Comparison of ENCODE assay signal across 30 mouse cellular contexts in the genomic region with DNA sequence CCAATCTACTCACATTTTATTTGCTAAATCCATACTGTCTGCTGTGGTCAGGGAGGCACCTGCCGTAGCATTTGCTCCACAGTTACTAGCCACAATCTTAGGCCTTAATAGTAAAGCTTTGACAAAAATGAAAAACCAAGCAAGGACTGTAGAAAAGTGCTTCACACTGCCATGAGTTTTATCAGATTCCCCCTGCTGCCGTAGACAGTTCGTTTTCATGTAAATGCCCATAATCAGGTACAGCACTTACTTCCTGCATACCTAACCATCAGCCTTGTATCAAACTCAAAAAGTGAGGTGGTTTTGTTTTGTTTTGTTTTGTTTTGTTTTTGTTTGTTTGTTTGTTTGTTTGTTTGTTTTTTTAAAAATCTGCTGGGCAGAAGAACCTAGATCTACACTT.
"Had no signal": no experiment of that assay in that cellular context is flagged by ENCODE, and none has a peak within 500 bp of the region (broad histone marks: within the 10 kb centered on the region; RNA-seq: fewer than 3 reads in every experiment).

No protein-coding gene starts in this region.

- DNase-seq: heart, postnatal 10 days; heart, postnatal 14 days; heart, postnatal 36 days; heart, postnatal 4 days; kidney, adult 11 months; kidney, adult 18-20 months; kidney, adult 2 months; kidney, adult 8-10 months; kidney, adult 9 months; kidney, postnatal 10 days; kidney, postnatal 14 days; kidney, postnatal 25 days; kidney, postnatal 36 days; kidney, postnatal 4 days; layer of hippocampus, adult 9-11 months; layer of hippocampus, postnatal 36 days had no signal

- H3K27ac ChIP-seq: heart, embryonic 15.5 days; hindbrain, embryonic 10.5 days; hindbrain, embryonic 12.5 days; hindbrain, embryonic 13.5 days; hindbrain, embryonic 14.5 days; hindbrain, embryonic 15.5 days; hindbrain, postnatal 0 days; intestine, embryonic 15.5 days; kidney, embryonic 15.5 days; kidney, postnatal 0 days; layer of hippocampus, adult 2 months; left cerebral cortex, adult 2 months had no signal

- H3K9ac ChIP-seq: heart, embryonic 12.5 days; heart, embryonic 13.5 days; heart, embryonic 15.5 days; hindbrain, embryonic 12.5 days; hindbrain, embryonic 13.5 days; hindbrain, embryonic 14.5 days; hindbrain, embryonic 15.5 days; intestine, embryonic 15.5 days; kidney, embryonic 15.5 days had no signal

- H3K4me3 ChIP-seq: heart, embryonic 12.5 days; heart, embryonic 13.5 days; heart, embryonic 15.5 days; hindbrain, embryonic 10.5 days; hindbrain, embryonic 12.5 days; hindbrain, embryonic 13.5 days; hindbrain, embryonic 15.5 days; intestine, embryonic 15.5 days; kidney, embryonic 15.5 days; layer of hippocampus, adult 2 months; left cerebral cortex, adult 2 months had no signal

- H3K9me3 ChIP-seq: heart, embryonic 12.5 days; heart, embryonic 13.5 days; heart, embryonic 15.5 days; hindbrain, embryonic 10.5 days; hindbrain, embryonic 12.5 days; hindbrain, embryonic 13.5 days; hindbrain, embryonic 15.5 days; intestine, embryonic 15.5 days; kidney, embryonic 15.5 days had no signal

- H3K4me1 ChIP-seq: hindbrain, embryonic 10.5 days; hindbrain, embryonic 15.5 days had no signal

- H3K36me3 ChIP-seq: heart, embryonic 15.5 days; hindbrain, embryonic 12.5 days; hindbrain, embryonic 13.5 days; hindbrain, embryonic 15.5 days; intestine, embryonic 15.5 days had no signal

- H3K27me3 ChIP-seq: heart, embryonic 12.5 days; heart, embryonic 13.5 days; heart, embryonic 15.5 days; hindbrain, embryonic 12.5 days; hindbrain, embryonic 13.5 days; hindbrain, embryonic 15.5 days; intestine, embryonic 15.5 days; kidney, embryonic 15.5 days had no signal
